Mouse (Mus musculus): ENCODE measurements around the gene Mdm2. TPM values are rescaled to one million over a fixed set of nuclear protein-coding genes. Genes with fewer than 3 reads are reported as not detected.
A peak's percentile ranks its signal among the peaks of the same experiment; 100 is the strongest.
"Not testable (repeated sequence)": the region's sequence is repeated elsewhere in the genome, so short reads cannot be mapped to it uniquely, and the experiment has no call there.

Gene Mdm2
- total RNA-seq, 2 experiments from 2014 or later = 49.3 to 53.1 TPM

DNA sequence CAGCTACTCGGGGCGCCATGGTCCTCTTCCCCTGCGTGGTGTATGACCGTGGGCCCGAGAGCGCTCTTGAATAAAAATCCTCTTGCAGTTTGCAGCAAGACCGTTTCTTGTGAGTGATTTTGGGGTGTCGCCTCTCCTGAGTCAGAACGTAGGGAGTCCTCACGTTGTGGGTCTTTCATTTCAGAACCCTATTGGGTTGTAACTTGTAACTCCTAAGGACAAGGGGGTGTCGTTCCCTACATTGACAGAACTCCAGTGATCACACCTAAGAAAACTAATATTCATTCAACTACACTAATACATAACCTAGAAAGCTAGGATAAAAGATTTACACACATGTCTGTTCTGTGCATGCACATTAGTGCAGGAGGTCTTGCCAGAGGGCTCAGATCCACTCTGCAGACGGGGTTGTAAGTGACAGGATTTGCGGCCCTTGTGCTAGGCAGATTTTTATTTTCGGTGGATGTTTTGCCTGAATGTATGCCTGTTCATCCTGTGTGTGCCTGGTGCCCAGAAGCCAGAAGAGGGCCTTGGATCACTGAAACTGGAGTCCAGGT lies 39.3 kb upstream of the Mdm2 start:
- intact Hi-C loops (cut with DNase I) = no loop called here
- DNase-seq (ENCODE audit: low spot score) = no peak

DNA sequence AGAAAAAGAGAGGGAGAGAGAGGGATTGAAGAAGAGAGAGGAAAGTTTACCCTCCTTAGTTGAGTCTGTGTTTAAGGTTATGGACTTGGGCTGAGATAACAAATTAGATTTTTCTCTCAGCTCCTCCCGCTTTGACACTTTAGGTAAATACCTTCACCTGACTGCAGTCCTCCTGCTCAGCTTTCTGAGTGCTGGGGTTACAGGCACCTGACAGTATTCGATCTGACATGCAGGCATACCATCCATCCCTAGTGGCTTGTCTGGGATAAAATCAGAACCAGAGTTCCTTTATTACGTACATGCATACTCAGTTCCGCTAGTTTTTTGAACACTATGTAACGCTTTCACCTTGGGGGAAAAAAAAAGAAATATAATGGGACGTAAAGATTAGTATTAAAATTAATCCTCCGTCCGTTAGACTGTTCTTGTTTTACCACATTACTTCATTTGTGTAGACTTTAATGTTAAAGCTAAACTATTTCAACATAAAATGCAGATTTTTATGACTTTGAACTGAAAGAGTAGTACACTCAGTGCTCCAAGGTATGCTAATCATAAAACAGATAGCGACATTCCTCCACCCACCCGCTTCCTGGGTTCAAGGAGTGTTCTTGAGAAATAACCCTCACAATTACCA lies 38.6 kb upstream of the Mdm2 start:
- intact Hi-C loops (cut with DNase I) = no loop called here
- DNase-seq (ENCODE audit: low spot score) = no peak

DNA sequence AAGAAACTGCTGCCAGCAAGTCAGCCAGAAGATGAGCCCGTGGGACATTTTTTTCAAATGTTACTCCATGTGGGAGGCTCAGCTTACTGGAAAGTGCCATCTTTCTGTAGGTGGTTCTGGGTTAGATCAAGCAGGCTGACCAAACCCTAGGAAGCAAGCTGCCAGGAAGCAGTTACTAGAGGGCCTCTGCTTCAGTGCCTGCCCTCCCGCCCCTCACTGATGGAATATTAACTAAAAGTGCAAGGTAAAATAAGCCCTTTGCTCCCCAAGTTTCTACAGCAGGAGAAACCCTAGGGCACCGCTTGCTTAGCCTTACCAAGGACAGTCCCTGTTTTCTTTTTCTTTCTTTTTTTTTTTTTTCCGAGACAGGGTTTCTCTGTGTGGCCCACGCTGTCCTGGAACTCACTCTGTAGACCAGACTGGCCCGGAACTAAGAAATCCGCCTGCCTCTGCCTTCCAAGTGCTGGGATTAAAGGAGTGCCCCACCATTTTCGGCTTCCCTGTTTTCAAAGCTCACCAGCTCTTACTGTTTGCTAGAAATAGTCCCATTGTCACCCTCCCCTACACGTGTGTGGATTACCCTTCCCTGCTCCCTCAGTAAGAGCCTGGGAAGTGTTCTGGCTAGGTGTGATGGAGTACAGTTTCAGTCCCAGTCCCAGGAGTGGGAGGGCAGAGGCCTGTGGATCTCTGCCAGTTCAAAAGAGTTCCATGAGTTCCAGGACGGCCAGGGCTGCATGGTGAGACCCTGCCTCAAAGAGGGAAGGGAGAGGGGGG lies 37.9 kb upstream of the Mdm2 start:
- intact Hi-C loops (cut with DNase I) = no loop called here
- no peak for DNase-seq (ENCODE audit: low spot score)

DNA sequence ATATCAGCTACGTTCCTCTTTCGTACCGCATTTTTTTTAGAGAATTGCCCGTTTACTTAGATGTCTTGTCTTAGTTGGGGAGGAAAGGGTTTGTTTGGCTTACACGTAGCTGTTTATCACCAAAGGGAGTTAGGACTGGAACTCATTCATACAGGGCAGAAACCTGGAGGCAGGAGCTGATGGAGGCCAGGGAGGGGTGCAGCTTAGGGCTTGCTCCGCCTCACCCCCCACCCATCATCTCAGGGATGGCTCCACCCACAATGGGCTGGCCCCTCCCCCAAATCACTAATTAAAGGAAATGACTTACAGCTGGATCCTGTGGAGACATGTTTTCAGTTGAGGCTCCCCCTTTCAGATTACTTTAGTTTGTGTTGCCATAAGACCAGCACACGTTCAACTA lies 37.2 kb upstream of the Mdm2 start:
- DNase-seq (ENCODE audit: low spot score) = no peak
- intact Hi-C loops (cut with DNase I) = no loop called here

DNA sequence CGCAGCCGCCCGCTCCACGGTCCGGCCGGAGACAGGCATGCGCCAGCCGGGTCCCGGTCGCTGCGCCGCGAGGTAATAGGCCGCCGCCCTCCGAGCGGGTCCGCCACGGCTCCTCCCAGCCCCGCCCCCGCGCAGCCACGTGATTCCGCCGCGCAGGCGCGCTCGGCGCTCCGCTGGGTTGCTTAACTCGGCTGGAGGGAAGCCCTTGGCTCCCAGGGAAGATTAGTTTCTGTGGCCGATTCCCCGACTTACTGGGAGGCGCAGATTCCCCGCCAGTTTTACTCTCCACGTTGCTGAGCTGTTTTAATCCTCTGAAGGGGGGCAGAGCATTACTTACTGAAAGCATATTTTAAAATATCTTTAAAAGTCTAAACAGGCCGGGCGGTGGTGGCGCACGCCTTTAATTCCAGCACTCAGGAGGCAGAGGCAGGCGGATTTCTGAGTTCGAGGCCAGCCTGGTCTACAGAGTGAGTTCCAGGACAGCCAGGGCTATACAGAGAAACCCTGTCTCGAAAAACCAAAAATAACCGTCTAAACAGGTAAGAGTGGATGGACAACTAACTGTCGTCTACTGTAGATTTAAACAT lies 35.8 kb upstream of the Mdm2 start, which contains the start of gene Slc35e3:
Gene Slc35e3, minus strand, starts transcription at position 69 of the 587 bp plus-strand sequence.
- peak; percentile 93 for DNase-seq (ENCODE audit: low spot score)
- intact Hi-C loops (cut with DNase I) = no loop called here

DNA sequence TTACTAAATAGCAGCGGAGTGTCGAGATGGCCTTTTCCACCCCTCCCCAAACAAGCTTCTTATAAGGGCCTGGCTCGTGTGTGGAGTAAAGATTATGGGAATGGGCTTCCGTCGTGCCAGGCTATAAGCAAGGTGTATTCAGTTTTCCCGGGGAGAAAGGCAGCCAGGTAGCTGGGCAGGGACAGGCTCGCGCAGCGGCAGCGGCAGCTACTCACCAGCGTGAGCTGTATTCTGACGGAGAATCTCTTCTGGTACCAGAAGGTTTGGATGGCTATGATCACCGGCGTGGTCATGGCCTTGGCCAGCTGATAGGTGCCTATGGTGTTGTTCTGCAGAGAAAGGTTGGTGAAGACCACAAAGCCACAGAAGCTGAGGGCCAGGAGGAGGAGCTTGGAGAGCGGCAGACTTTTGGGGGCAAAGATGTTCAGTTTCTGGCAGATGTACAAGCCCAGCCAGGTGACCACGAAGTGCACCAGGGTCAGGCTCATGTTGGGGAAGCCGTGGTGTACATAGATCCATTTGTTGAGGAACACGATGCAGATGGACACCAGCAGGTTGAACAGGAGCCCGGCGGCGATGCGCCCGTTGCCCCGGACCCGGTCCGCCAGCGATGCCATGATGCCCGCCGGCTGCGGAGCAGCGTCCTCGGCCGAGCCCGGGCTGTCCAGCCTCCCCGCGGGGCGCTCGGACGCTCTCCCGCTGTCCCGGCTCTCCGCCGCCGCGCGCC lies 35.2 kb upstream of the Mdm2 start:
- not testable (repeated sequence) for DNase-seq (ENCODE audit: low spot score)
- intact Hi-C loops (cut with DNase I) = loop anchor here (2.0 kb wide), 1 partner anchor 35 kb away; the partner anchor contains the start of gene Mdm2

DNA sequence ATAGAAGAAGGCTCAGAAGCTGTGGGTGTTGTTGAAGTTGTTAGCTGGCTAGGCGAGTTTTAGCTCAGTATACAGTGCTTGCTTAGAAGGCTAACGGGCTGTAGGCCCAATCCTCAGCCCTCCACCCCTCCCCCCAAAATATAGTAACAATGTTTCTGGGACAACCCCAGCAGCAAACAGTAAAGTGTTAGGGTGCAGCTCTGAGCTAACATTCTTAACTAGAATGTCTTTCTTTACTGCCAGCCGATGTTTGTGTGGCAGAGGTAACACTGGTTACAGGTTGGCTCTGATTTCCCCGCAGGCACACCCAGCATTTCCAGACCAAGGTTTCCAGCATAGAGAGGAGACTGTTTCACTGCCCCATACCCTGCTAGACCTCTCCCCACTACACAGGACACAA lies 33.4 kb upstream of the Mdm2 start:
- intact Hi-C loops (cut with DNase I) = loop anchor here (2.0 kb wide), 1 partner anchor 33 kb away; the partner anchor contains the start of gene Mdm2
- no peak for DNase-seq (ENCODE audit: low spot score)

DNA sequence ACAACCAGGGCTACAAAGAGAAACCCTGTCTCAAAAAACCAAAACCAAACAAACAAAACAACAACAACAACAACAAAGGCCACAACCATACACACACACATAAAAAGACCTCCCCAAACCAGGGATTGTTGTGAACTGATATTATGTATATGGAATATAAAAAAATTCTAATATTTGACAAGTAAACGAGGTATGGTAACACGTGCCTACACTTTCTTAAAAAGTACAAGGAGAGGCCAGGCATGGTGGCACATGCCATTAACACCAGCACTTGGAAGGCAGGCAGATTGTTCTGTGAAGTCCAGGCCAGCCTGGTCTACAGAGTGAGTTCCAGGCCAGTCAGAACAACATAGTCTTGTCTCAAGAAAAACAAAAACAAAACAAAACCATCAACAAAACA lies 32.6 kb upstream of the Mdm2 start:
- intact Hi-C loops (cut with DNase I) = no loop called here
- no peak for DNase-seq (ENCODE audit: low spot score)

DNA sequence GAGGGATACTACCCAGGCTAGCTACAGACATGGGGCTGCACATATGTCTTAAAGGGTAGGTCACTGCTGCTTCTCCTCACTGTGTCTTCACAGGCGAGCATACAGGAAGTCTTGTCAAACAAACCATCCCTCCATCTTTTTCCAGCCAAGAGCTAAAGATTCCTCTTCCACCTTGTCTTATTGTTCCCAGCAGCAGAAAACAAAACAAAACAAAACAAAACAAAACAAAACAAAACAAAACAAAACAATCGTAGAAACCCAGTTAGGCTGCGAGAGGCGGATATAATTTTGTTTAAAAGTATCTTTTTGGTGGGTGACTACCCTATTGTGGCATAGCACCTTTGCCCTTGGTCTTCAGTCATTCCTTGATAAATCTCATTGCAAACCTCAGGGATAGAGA lies 32.1 kb upstream of the Mdm2 start:
- intact Hi-C loops (cut with DNase I) = no loop called here
- DNase-seq (ENCODE audit: low spot score) = no peak

DNA sequence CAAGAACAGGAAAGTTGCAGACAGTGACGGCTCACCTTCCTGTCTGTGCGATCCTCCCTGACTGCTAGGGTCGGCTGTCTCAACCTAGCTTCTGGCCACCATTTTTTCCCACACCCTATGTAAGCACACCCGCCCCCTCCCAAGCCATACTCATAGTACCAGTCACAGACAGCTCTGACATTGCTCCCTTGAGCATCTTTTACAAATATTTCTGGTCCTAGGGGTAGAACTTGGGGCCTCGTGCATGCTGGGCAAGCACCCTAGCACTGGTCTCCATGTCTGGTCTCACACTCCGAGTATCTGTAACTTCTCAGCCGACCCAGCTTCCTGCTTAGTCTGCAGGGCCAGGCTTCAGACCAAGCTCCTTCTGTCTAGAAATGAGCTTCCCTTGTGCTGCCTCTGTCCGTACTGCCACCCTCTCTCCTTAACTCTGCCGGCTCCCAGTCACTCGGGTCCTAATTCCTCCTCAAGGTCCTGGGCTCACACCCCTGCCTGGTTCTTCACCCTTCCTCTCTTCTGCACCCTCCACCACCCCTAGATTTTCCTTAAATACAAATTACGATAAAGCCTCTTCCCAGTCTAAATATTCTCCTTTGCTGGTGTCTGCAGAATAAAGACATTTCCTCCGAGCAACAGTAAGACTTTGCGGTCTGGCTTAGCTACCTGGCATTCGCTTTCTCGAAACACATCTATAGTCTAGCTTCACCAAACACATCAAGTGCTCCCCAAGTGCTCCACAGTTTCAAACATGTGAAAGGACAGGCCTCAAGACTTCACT lies 31.3 kb upstream of the Mdm2 start:
- intact Hi-C loops (cut with DNase I) = no loop called here
- DNase-seq (ENCODE audit: low spot score) = no peak

DNA sequence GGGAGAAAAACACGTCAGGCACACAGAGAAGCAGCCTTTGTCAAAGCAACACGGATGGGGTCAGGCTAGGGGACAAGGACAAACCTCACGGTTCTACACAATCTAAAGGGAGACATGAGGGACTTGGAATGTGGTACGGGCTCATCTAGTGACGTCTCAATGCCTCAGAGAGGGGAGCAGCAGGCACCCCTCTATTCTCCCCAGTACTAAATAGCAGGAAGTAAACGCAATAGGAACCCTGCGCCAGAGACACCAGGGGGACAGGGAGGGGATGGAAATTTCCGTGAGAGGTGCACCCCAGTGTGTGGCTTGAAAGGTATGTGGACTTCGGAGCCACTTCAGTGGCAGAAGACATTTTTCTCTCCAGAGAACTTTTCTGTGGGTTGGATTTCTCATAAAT lies 30.4 kb upstream of the Mdm2 start:
- no peak for DNase-seq (ENCODE audit: low spot score)
- intact Hi-C loops (cut with DNase I) = no loop called here

DNA sequence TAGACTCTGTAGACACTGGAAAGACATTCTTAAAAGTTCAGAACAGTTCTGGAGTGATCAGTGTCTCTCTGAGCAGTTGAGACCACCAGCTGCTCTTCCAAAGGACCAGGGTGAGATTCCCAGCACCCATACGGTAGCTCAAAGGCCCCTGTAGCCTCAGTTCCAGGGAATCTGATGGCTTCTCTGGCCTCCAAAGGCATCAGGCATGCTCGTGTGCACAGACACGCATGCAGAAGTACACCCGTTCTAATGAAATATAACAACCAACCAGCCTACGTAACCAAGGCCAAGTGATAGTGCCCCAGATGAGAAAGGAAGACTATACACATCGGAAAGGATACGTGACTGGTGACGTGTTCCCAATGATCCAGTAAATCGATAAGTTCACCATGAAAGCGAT lies 29.6 kb upstream of the Mdm2 start:
- no peak for DNase-seq (ENCODE audit: low spot score)
- intact Hi-C loops (cut with DNase I) = no loop called here

DNA sequence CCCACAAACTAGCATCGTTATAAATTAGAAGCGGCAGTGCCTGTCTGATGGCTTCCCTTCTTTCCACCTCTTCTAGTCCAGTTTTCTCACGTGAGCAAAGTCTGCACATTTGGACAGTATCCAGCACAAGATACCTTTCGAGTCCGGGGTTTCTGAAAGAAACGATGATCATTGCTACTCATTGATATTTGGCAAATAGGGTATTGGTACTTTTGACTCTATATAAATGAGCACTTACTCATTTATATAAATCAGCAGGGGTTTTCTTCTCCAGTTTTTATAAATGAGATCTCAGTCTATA lies 29.0 kb upstream of the Mdm2 start:
- no peak for DNase-seq (ENCODE audit: low spot score)
- intact Hi-C loops (cut with DNase I) = no loop called here

DNA sequence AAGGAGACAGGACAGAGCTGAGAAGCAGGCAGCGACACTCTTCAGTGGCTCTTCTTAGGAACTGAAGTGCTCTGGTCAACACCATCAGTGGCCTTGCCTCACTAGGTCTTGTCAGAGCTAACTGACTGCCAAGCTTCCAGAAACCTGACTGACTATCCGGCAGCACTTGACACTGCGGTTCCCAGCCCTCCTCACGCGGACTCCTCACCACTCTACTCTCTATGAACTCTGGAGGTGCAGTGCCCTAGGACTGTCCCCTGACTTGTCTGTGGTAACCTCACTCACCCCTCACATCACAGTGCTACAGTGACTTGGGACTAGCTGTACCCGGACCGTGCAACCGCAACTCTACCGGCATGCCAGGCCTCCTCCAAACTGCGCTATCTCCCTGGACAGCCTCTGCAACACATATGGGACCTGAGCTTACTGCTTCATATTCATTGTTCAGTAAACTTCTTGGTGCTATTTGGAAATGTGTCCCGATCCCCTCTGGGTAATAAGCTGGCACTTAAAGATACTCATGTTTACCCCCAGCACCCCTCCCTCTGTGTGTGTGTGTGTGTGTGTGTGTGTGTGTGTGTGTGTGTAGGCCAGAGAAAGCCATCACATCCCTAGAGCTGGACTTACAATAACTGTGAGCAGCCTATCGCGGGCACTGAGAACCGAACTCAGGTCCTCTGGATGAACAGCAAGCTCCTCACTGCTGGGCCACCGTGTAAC lies 28.5 kb upstream of the Mdm2 start:
- DNase-seq (ENCODE audit: low spot score) = no peak
- intact Hi-C loops (cut with DNase I) = no loop called here

DNA sequence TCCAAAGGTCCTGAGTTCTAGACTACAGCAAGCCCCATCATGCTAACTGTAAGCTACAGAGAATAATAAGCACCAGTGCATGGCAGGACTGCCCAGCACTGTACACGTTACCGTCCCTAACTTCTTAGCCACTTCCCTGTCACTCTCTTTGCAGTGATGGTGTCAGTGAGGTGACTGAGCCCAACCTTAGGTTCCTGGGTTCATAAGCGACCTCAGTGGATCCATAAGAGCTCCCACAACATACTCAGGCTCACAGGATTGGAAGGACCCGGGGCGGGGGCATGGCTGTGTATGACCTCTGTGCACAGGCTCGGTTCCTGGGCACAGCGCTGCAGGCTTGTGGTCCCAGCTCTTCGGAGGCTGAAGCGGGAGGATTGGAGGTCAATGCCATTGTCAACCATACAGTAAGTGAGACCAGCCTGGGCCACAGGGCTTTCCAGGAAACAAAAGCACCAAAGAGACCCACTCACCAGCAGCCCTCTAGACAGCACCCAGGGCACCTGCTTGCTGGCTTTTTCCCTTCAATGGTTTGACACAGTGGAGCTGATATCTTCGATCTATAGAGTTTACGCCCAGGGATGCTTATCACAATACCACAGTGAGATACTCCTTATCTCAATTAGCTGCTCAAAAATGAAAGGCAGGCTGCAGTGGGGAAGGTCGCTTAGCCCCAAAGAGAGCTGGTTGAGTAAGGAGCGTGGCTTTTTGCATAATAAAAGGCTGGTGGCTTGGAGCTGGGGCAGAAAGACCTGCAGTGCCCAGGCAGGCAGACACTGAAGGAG lies 27.8 kb upstream of the Mdm2 start:
- DNase-seq (ENCODE audit: low spot score) = no peak
- intact Hi-C loops (cut with DNase I) = no loop called here

DNA sequence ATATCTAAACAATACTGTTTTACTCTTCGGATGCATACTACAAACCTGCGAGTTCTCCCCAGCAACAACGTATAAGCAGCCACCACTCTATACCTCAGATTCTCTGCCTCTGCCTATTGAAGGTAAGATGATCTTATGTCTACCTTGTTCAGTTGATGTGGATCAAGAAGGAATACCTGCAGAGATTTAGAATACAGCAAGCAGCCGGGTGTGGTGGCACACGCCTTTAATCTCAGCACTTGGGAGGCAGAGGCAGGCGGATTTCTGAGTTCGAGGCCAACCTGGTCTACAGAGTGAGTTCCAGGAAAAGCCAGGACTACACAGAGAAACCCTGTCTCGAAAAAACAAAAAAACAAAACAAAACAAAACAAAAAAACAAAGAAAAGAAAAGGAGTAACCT lies 26.9 kb upstream of the Mdm2 start:
- not testable (repeated sequence) for DNase-seq (ENCODE audit: low spot score)

DNA sequence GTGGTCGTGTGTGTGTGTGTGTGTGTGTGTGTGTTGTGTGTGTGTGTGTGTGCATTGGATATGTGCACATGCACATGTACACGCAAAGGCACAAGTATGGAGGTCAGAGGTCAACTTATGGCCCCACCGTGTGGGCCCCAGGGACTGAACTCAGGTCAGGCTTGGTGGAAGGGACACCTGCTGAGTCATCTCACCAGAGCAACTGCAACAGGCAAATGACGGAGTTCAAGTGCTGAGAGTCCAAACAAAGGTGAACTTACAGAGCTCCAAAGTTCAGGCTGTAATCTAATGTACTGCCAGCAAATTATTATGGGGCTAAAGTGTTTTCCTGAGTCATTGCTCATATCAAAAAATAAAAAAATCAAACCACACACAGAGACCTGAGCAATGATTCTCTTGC lies 26.5 kb upstream of the Mdm2 start:
- no peak for DNase-seq (ENCODE audit: low spot score)
- intact Hi-C loops (cut with DNase I) = no loop called here

More for the DNA sequence above, 26.9 kb upstream of the Mdm2 start:
- intact Hi-C loops (cut with DNase I) = not testable (repeated sequence)

DNA sequence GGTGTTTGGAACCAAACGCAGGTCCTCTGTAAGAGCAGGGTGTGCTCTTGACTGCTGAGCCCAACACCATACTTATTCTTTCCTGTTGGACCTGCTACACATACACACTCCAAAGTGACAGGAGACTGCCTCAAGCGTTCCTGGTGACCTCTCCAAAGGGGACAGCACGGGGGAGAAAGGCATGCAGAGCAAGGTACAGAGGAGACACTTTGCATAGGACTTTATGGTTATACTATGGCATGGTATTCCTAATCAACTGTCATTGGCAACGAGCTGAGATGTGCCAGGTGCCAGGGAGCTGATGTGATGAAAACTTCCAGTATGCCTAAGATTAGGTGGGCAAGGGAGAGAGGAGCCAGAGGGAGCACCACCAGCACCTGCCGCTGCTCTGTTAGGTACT lies 26.0 kb upstream of the Mdm2 start:
- DNase-seq (ENCODE audit: low spot score) = no peak
- intact Hi-C loops (cut with DNase I) = no loop called here
